Mouse (Mus musculus) heart, embryonic 11.5 days (tissue): ENCODE data around the gene Scand1. TPM values are rescaled to one million over a fixed set of nuclear protein-coding genes. Genes with fewer than 3 reads are reported as not detected.

Source experiments
- ATAC-seq: fragments of 200-750 bp; cut with Nextera tagmentation; replicated peaks from 2 replicates; pipeline ENCODE4 v1.8.0; 2017; ENCODE audit warnings: moderate library complexity; ENCODE audit not compliant: insufficient number of reproducible peaks, low FRiP score, low TSS enrichment
- H3K27ac ChIP-seq: fragments of 300-500 bp; sonication (generic); 2 replicates; pipeline ENCODE4 v1.5.1; 2014; ENCODE audit warnings: mild to moderate bottlenecking, low read depth, low read length
- H3K27me3 ChIP-seq: fragments of 300-500 bp; sonication (generic); 2 replicates; pipeline ENCODE4 v1.6.1; 2014; ENCODE audit warnings: mild to moderate bottlenecking, low read length, mixed read lengths; ENCODE audit not compliant: control insufficient read depth, insufficient read depth
- H3K36me3 ChIP-seq: fragments of 300-500 bp; sonication (generic); 2 replicates; pipeline ENCODE4 v1.6.1; 2014; ENCODE audit warnings: mild to moderate bottlenecking, low read length, moderate library complexity, mixed read lengths; ENCODE audit not compliant: control insufficient read depth, insufficient read depth
- H3K4me1 ChIP-seq: fragments of 300-500 bp; sonication (generic); 2 replicates; pipeline ENCODE4 v1.6.1; 2014; ENCODE audit warnings: low read length; ENCODE audit not compliant: control insufficient read depth, insufficient read depth
- H3K4me2 ChIP-seq: fragments of 300-500 bp; sonication (generic); 2 replicates; pipeline ENCODE4 v1.6.1; 2014; ENCODE audit warnings: mild to moderate bottlenecking, moderate library complexity
- H3K4me3 ChIP-seq: fragments of 300-500 bp; sonication (generic); 2 replicates; pipeline ENCODE4 v1.5.1; 2014; ENCODE audit warnings: low read depth, low read length
- H3K9ac ChIP-seq: fragments of 300-500 bp; sonication (generic); 2 replicates; pipeline ENCODE4 v1.6.1; 2014; ENCODE audit warnings: mild to moderate bottlenecking, low read depth, low read length, moderate library complexity
- H3K9me3 ChIP-seq: fragments of 300-500 bp; sonication (generic); replicated peaks from 2 replicates; pipeline ENCODE4 v1.6.1; 2016; ENCODE audit warnings: low read length; ENCODE audit not compliant: control insufficient read depth
- WGBS: fragments of 180-500 bp; shearing (Covaris S2); extraction: QIAGEN DNeasy Blood & Tissue Kit; methylation state at CpG from one replicate; pipeline ENCODE4 v1.1.7; 2014; ENCODE audit not compliant: insufficient replicate concordance; 5-methylcytosine and 5-hydroxymethylcytosine counted together
- microRNA-seq: library from miRNA; unstranded; fragments of <30 nt; microRNA quantifications from one replicate; pipeline ENCODE4, GENCODE M21; 2016; ENCODE audit warnings: borderline number of aligned reads
- polyA plus RNA-seq: library from polyadenylated mRNA; unstranded; fragments of >200 nt; fragmentation: Nextera tagmentation; extraction: Ambion mirVana; gene quantifications from 2 replicates; pipeline ENCODE4 v1.2.1, GENCODE M21; 2014

Scand1 gene
- polyA plus RNA-seq, 1 experiment from 2014 or later: 59.0 TPM

DNA sequence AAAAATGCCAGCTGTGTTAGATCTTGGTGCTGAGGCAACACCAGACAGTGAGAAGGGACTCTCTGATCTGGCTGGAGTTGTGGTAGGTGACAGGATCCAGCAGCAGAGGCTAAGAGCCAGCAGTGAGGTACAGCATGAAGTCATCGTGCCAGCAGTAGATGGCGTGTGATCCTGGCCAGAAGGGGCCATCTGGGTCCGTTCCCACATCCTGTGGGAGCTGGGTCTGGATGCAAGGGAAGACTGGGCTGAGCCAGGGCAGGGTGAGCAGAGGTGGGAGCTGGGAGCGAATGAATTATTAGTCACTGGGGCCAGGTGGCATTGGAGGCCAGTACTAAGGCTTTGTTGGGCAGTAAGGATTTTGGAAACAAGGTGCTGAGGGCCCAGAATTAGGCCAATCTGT lies 31.3 kb downstream of the Scand1 start:
- Histone ChIP-seq H3K9me3 (no peaks in the 10 kb centered on the region), H3K27ac (no peak overlapping the region), H3K36me3 (0 out of 2 replicates have a peak, but pooled peaks cover 3% of the 10 kb centered on the region), H3K4me2 (no peak overlapping the region), H3K9ac (no peak overlapping the region), H3K27me3 (no peaks in the 10 kb centered on the region), H3K4me3 (no peak overlapping the region), H3K4me1 (peaks cover 6% of the 10 kb centered on the region)
- ATAC-seq: no peak
- 70% methylated on average over 4 of the region's 4 CpGs for WGBS

DNA sequence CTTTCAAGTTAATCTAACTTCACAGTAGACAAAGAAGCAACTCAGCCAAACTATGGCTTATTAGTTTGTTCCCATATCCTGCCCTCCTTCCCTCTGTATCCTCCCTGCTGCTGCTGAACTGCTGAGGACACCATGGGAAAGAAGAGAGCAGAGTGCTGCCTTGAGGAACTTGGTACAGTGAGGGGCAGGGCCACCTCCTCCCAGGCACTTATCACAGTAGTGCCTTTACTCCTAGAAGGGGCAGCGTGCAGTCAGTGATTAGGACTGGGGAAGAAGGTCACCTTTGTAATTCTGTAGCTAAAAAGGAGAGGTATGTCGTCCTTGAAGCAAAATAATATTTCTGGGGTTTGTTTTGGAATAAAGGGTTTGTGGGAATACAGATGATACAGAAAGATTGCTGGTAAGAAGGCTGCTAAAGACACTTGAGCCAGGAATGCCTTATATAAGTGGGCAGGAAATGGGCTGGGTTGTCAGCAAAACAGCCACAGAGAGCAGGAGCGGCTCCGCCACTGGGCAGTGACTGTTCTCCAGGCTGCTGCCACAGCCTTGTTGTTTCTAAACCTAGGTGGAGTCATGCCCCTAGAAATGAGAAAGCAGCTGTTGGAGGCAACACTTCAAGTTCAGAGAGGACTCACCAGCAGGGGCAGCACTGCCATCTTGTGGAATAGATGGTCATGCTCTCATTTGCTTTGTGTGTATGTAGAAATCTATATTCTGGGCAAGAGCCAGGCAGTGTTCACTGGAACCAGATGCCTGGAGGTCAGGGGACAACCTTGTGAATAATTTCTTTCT lies 34.1 kb downstream of the Scand1 start:
- Histone ChIP-seq H3K4me2 (no peak overlapping the region), H3K4me1 (peaks cover 6% of the 10 kb centered on the region), H3K27me3 (no peaks in the 10 kb centered on the region), H3K9me3 (no peaks in the 10 kb centered on the region), H3K36me3 (peaks cover 8% of the 10 kb centered on the region), H3K27ac (peak overlapping the region; percentile 57), H3K9ac (no peak overlapping the region), H3K4me3 (no peak overlapping the region)
- 19% methylated on average over 4 of the region's 4 CpGs for WGBS
- ATAC-seq: no peak

DNA sequence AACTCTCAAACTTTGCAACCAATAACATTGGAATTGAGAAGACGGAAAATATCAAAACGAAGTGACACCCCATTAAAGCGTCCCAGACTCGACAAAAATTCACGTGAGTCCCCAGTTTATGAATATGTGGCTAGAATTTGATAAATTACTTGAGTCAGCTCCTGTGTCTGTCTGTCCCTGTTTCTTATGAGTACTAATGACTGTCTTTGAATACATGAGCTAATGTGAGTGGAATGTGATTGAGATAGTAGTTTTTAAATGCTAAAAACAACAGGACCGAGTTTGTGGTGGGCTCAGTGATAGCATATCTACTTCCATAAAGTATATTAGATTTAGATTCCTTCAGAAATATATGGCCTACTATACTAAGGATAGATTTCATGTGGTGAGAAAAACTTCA lies 40.0 kb downstream of the Scand1 start:
- no peak overlapping the region for H3K4me3 ChIP-seq
- no peak for ATAC-seq
- no peak overlapping the region for H3K9ac ChIP-seq
- no peak overlapping the region for H3K4me2 ChIP-seq
- peaks cover 7% of the 10 kb centered on the region for H3K36me3 ChIP-seq
- H3K27ac ChIP-seq: no peak overlapping the region
- no peaks in the 10 kb centered on the region for H3K4me1 ChIP-seq
- WGBS: 81% methylated on average over 6 of the region's 6 CpGs
- no peaks in the 10 kb centered on the region for H3K9me3 ChIP-seq
- H3K27me3 ChIP-seq: no peaks in the 10 kb centered on the region

- Histone ChIP-seq H3K4me3 (no peak overlapping the region), H3K9me3 (no peaks in the 10 kb centered on the region), H3K27ac (no peak overlapping the region), H3K27me3 (no peaks in the 10 kb centered on the region), H3K36me3 (peaks cover 2% of the 10 kb centered on the region; the same call in 1 of the 2 replicates), H3K9ac (no peak overlapping the region), H3K4me2 (no peak overlapping the region), H3K4me1 (no peaks in the 10 kb centered on the region)
- no peak for ATAC-seq
- 96% methylated on average over 9 of the region's 9 CpGs for WGBS
Observed at GRCm38 (mm10) chr2:156267636-156268035, 44.9 kb downstream of the Scand1 start.

DNA sequence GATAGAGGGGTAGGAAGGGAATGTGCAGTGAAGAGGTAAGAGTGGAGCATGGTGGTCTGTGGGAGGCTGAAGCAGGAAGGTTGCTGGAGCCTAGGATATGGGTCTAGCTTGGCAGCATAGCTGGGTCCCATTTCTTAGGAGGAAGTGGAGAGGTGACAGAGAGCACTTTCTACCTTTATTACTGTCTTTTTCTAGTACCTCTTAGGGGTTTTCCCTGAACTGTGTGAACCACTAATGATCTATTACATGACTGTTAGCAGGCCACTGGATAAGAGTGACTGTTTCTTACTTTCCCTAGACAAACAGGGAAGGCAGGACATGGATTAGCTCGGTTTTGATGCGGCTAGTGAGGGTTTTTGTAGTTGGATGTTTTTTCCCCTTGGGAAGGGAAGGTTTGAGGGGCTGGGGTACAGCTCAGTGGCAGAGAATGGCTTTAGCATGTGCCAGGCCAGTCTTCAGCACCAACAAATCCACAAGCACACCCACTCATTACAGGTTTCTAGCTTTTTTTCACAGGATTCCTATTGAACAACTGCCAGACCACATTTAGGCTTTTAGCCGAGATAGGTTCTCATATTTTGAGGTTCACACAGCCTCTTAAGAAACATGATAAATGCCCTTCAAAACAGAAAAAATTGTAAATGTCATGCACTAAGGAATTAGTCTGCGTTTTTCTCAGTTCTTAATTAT lies 49.2 kb downstream of the Scand1 start:
- Histone ChIP-seq H3K4me3 (no peak overlapping the region), H3K9me3 (no peaks in the 10 kb centered on the region), H3K27me3 (no peaks in the 10 kb centered on the region), H3K4me1 (no peaks in the 10 kb centered on the region; the same call in 1 of the 2 replicates), H3K9ac (no peak overlapping the region), H3K27ac (no peak overlapping the region), H3K36me3 (peaks cover 5% of the 10 kb centered on the region; the same call in 1 of the 2 replicates), H3K4me2 (no peak overlapping the region)
- ATAC-seq: no peak
- WGBS: 93% methylated on average over 4 of the region's 4 CpGs

Small RNA genes within 50 kb of the gene (microRNA-seq; reads per million reads assigned to microRNA genes)
- gene Gm22759: not detected

Other genes with a start within 250 kb of the Scand1 start
- 2.4 and 3.3 TPM in 2 replicates for gene Spag4, start 247.5 kb downstream of the Scand1 start, polyA plus RNA-seq
- 29.5 and 35.7 TPM in 2 replicates for gene Cpne1, start 200.7 kb downstream of the Scand1 start, polyA plus RNA-seq
- 22.3 and 25.8 TPM in 2 replicates for gene Rbm12, start 200.7 kb downstream of the Scand1 start, polyA plus RNA-seq
- 11.6 and 14.1 TPM in 2 replicates for gene Gm28036, start 185.6 kb downstream of the Scand1 start, polyA plus RNA-seq
- 428 and 430 TPM in 2 replicates for gene Romo1, start 168.7 kb downstream of the Scand1 start, polyA plus RNA-seq
- 55.7 and 58.2 TPM in 2 replicates for gene Nfs1, start 168.5 kb downstream of the Scand1 start, polyA plus RNA-seq
- 465 and 476 TPM in 2 replicates for gene Rbm39, start 132.5 kb downstream of the Scand1 start, polyA plus RNA-seq
- gene Phf20, start 116.2 kb downstream of the Scand1 start, polyA plus RNA-seq: 61.1 and 62.7 TPM in 2 replicates
- 2.2 and 2.3 TPM in 2 replicates for gene Cnbd2, start 405 bp downstream of the Scand1 start, polyA plus RNA-seq
- 1.6 and 2.3 TPM in 2 replicates for gene Epb41l1, start 108.2 kb upstream of the Scand1 start, polyA plus RNA-seq
- gene Aar2, start 234.9 kb upstream of the Scand1 start, polyA plus RNA-seq: 26.5 and 27.0 TPM in 2 replicates